Mouse (Mus musculus): ENCODE measurements around the gene Cenpx. TPM values are rescaled to one million over a fixed set of nuclear protein-coding genes. Genes with fewer than 3 reads are reported as not detected.
"Not testable (repeated sequence)": the region's sequence is repeated elsewhere in the genome, so short reads cannot be mapped to it uniquely, and the experiment has no call there.

Cenpx gene
- polyA plus RNA-seq, 1 experiment from 2014 or later: 140 TPM

- H3K27ac ChIP-seq (ENCODE audit: low read depth, low read length): no peak overlapping the region
- no peaks in the 10 kb centered on the region for H3K9me3 ChIP-seq (replicated peaks; ENCODE audit: control insufficient read depth, low read length)
- ATAC-seq (no peak), DNase-seq (ENCODE audit: low spot score) (no peak)
- H3K4me1 ChIP-seq (ENCODE audit: control insufficient read depth, insufficient read depth, low read length): peaks cover 8% of the 10 kb centered on the region; the same call in 1 of the 2 replicates
- no peak overlapping the region for H3K4me2 ChIP-seq (ENCODE audit: low read length)
- H3K4me3 ChIP-seq (ENCODE audit: low read depth, low read length): no peak overlapping the region
- H3K36me3 ChIP-seq (ENCODE audit: control insufficient read depth, insufficient read depth, low read length): peaks cover 44% of the 10 kb centered on the region
- H3K9ac ChIP-seq (ENCODE audit: low read length): no peak overlapping the region
- no peaks in the 10 kb centered on the region for H3K27me3 ChIP-seq (replicated peaks; ENCODE audit: control insufficient read depth, insufficient read depth, low read length)
- WGBS: 95% methylated on average over 4 of the region's 4 CpGs
These were observed 36.6 kb downstream of the Cenpx start for GRCm38 (mm10) chr11:120676951-120677350.

DNA sequence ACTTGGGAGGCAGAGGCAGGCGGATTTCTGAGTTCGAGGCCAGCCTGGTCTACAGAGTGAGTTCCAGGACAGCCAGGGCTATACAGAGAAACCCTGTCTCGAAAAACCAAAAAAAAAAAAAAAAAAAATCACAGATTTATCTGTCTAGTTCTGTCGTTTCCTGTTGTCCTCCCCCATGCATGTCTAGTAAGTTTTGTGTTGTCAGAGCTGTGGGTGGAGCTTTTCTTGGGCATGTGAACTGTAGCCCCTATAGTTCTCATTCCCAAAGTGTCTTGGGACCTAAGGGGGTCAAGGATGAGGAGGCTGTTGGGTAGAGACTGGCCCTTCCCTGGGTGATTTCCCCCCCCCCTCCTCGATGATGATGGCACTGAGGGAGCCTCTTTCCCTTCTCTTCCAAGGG lies 37.7 kb downstream of the Cenpx start:
- H3K36me3 ChIP-seq (ENCODE audit: control insufficient read depth, insufficient read depth, low read length): peaks cover 38% of the 10 kb centered on the region
- 97% methylated on average over 4 of the region's 5 CpGs for WGBS
- not testable (repeated sequence) for H3K4me1 ChIP-seq (ENCODE audit: control insufficient read depth, insufficient read depth, low read length); ATAC-seq; H3K9ac ChIP-seq (ENCODE audit: low read length); H3K27me3 ChIP-seq (replicated peaks; ENCODE audit: control insufficient read depth, insufficient read depth, low read length); H3K4me2 ChIP-seq (ENCODE audit: low read length); H3K4me3 ChIP-seq (ENCODE audit: low read depth, low read length); H3K9me3 ChIP-seq (replicated peaks; ENCODE audit: control insufficient read depth, low read length); H3K27ac ChIP-seq (ENCODE audit: low read depth, low read length); DNase-seq (ENCODE audit: low spot score)

- H3K36me3 ChIP-seq (ENCODE audit: control insufficient read depth, insufficient read depth, low read length): peaks cover 19% of the 10 kb centered on the region
- H3K27ac ChIP-seq (ENCODE audit: low read depth, low read length): peak overlapping the region; percentile 82
- no peaks in the 10 kb centered on the region for H3K9me3 ChIP-seq (replicated peaks; ENCODE audit: control insufficient read depth, low read length)
- peak; percentile 27; the same call in 1 of the 2 replicates for ATAC-seq
- peaks cover 8% of the 10 kb centered on the region; the same call in 1 of the 2 replicates for H3K4me1 ChIP-seq (ENCODE audit: control insufficient read depth, insufficient read depth, low read length)
- peak overlapping the region; percentile 68 for H3K9ac ChIP-seq (ENCODE audit: low read length)
- 38% methylated on average over 12 of the region's 12 CpGs for WGBS
- no peaks in the 10 kb centered on the region for H3K27me3 ChIP-seq (replicated peaks; ENCODE audit: control insufficient read depth, insufficient read depth, low read length)
- H3K4me3 ChIP-seq (ENCODE audit: low read depth, low read length): peak overlapping the region; percentile 70
- H3K4me2 ChIP-seq (ENCODE audit: low read length): peak overlapping the region; percentile 91
- DNase-seq (ENCODE audit: low spot score): no peak
These were observed 39.9 kb downstream of the Cenpx start for GRCm38 (mm10) chr11:120673594-120674122.

DNA sequence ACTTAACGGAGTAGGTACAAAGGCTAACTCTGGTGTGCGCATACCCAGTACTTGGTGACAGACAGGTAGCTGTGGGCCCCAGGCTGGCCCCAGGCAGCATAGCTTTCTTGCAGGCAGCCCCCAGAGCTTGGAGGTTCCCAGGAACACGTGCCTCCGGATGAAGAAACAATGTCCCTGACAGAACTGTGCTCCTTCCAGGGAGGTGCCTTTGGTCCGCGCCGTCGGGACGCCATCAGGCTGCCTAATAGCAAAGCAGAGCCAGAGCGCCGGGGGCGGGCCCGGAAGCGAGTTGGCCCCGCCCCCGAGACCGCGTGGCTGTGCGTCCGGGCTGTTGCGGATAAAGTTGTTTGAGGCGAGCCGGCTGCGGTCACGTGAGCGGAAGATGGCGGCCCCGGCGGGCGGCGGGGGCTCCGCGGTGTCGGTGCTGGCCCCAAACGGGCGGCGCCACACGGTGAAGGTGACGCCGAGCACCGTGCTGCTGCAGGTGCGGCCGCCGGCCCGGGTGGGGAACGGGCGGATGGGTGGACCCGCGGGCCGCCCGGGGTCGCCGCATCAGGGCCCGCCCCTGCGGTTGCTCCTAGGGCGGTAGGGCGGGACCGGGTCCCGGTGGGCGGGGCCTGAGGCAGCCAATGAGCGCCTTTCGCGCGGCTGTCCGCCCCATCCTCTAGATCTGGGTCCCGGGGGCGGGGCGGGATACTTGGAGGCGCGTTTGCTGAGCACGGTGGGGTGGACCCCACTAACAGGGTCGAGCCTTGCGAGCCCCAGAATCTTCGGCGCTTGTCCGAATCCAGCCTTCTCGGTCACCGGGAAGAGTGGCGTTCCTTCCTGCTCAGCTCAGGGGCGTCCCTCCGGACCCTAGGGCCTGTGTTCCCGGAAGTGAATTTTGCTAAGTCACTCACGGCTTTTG lies 40.6 kb downstream of the Cenpx start, which contains the start of gene Aspscr1:
Aspscr1 (plus strand) TSS at position 287 of the 907 bp plus-strand sequence.
- H3K9ac ChIP-seq (ENCODE audit: low read length): peak within 1 kb of the TSS; percentile 68
- H3K27ac ChIP-seq (ENCODE audit: low read depth, low read length): peak within 1 kb of the TSS; percentile 82
- no peaks in the 10 kb centered on the region for H3K9me3 ChIP-seq (replicated peaks; ENCODE audit: control insufficient read depth, low read length)
- H3K4me2 ChIP-seq (ENCODE audit: low read length): peak within 1 kb of the TSS; percentile 91
- peak; percentile 97 for DNase-seq (ENCODE audit: low spot score)
- peaks cover 8% of the 10 kb centered on the region; the same call in 1 of the 2 replicates for H3K4me1 ChIP-seq (ENCODE audit: control insufficient read depth, insufficient read depth, low read length)
- H3K4me3 ChIP-seq (ENCODE audit: low read depth, low read length): peak within 1 kb of the TSS; percentile 70
- peak; percentile 98 for ATAC-seq
- H3K27me3 ChIP-seq (replicated peaks; ENCODE audit: control insufficient read depth, insufficient read depth, low read length): no peaks in the 10 kb centered on the region
- H3K36me3 ChIP-seq (ENCODE audit: control insufficient read depth, insufficient read depth, low read length): peaks cover 12% of the 10 kb centered on the region
- WGBS: 1% methylated on average over 81 of the region's 83 CpGs

GRCm38 (mm10) chr11:120666617-120667016 lies 46.9 kb downstream of the Cenpx start:
- Histone ChIP-seq H3K4me1 (ENCODE audit: control insufficient read depth, insufficient read depth, low read length) (no peaks in the 10 kb centered on the region), H3K36me3 (ENCODE audit: control insufficient read depth, insufficient read depth, low read length) (no peaks in the 10 kb centered on the region), H3K4me3 (ENCODE audit: low read depth, low read length) (no peak overlapping the region), H3K4me2 (ENCODE audit: low read length) (no peak overlapping the region), H3K9ac (ENCODE audit: low read length) (no peak overlapping the region; the same call in 1 of the 2 replicates), H3K27me3 (replicated peaks; ENCODE audit: control insufficient read depth, insufficient read depth, low read length) (peaks cover 21% of the 10 kb centered on the region), H3K9me3 (replicated peaks; ENCODE audit: control insufficient read depth, low read length) (no peaks in the 10 kb centered on the region), H3K27ac (ENCODE audit: low read depth, low read length) (no peak overlapping the region)
- DNase-seq (ENCODE audit: low spot score) (no peak), ATAC-seq (no peak)
- WGBS: 18% methylated on average over 3 of the region's 3 CpGs

GRCm38 (mm10) chr11:120665406-120665805 lies 48.1 kb downstream of the Cenpx start:
- DNase-seq (ENCODE audit: low spot score) (no peak), ATAC-seq (no peak)
- H3K4me2 ChIP-seq (ENCODE audit: low read length): no peak overlapping the region
- no peak overlapping the region for H3K9ac ChIP-seq (ENCODE audit: low read length)
- H3K9me3 ChIP-seq (replicated peaks; ENCODE audit: control insufficient read depth, low read length): no peaks in the 10 kb centered on the region
- H3K36me3 ChIP-seq (ENCODE audit: control insufficient read depth, insufficient read depth, low read length): no peaks in the 10 kb centered on the region
- peaks cover 33% of the 10 kb centered on the region for H3K27me3 ChIP-seq (replicated peaks; ENCODE audit: control insufficient read depth, insufficient read depth, low read length)
- no peak overlapping the region for H3K27ac ChIP-seq (ENCODE audit: low read depth, low read length)
- 83% methylated on average over 3 of the region's 3 CpGs for WGBS
- H3K4me1 ChIP-seq (ENCODE audit: control insufficient read depth, insufficient read depth, low read length): no peaks in the 10 kb centered on the region
- no peak overlapping the region for H3K4me3 ChIP-seq (ENCODE audit: low read depth, low read length)

DNA sequence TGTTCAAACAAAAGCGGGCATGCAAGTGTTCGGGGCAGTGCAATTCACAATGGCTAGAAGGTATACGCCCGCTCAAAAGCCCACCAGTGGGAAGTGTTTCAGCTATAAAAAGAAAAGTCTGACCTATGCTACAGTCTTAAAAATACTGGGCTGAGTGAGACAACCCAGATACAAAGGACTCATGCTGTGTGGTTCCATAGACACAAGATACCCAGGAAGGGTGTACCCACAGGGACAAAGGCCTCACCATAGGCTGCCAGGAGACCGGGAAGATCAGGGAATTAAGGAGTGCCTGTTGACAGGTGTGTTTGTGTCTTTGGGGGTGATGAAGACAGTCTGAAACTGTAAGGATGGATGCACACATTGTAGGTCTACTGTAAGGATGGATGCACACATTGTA lies 49.8 kb downstream of the Cenpx start:
- Histone ChIP-seq H3K4me2 (ENCODE audit: low read length) (no peak overlapping the region), H3K9me3 (replicated peaks; ENCODE audit: control insufficient read depth, low read length) (no peaks in the 10 kb centered on the region), H3K27me3 (replicated peaks; ENCODE audit: control insufficient read depth, insufficient read depth, low read length) (peaks cover 50% of the 10 kb centered on the region), H3K36me3 (ENCODE audit: control insufficient read depth, insufficient read depth, low read length) (no peaks in the 10 kb centered on the region), H3K4me3 (ENCODE audit: low read depth, low read length) (no peak overlapping the region), H3K4me1 (ENCODE audit: control insufficient read depth, insufficient read depth, low read length) (no peaks in the 10 kb centered on the region), H3K9ac (ENCODE audit: low read length) (no peak overlapping the region; the same call in 1 of the 2 replicates), H3K27ac (ENCODE audit: low read depth, low read length) (no peak overlapping the region)
- WGBS: 66% methylated on average over 5 of the region's 5 CpGs
- ATAC-seq: no peak
- DNase-seq (ENCODE audit: low spot score): no peak

GRCm38 (mm10) chr11:120662759-120663158 lies 50.8 kb downstream of the Cenpx start:
- no peak for ATAC-seq
- Histone ChIP-seq H3K9me3 (replicated peaks; ENCODE audit: control insufficient read depth, low read length) (no peaks in the 10 kb centered on the region), H3K27me3 (replicated peaks; ENCODE audit: control insufficient read depth, insufficient read depth, low read length) (peaks cover 59% of the 10 kb centered on the region), H3K36me3 (ENCODE audit: control insufficient read depth, insufficient read depth, low read length) (no peaks in the 10 kb centered on the region), H3K27ac (ENCODE audit: low read depth, low read length) (no peak overlapping the region), H3K4me3 (ENCODE audit: low read depth, low read length) (no peak overlapping the region), H3K4me1 (ENCODE audit: control insufficient read depth, insufficient read depth, low read length) (no peaks in the 10 kb centered on the region), H3K4me2 (ENCODE audit: low read length) (no peak overlapping the region), H3K9ac (ENCODE audit: low read length) (no peak overlapping the region)
- DNase-seq (ENCODE audit: low spot score): no peak
- 43% methylated on average over 6 of the region's 6 CpGs for WGBS

DNA sequence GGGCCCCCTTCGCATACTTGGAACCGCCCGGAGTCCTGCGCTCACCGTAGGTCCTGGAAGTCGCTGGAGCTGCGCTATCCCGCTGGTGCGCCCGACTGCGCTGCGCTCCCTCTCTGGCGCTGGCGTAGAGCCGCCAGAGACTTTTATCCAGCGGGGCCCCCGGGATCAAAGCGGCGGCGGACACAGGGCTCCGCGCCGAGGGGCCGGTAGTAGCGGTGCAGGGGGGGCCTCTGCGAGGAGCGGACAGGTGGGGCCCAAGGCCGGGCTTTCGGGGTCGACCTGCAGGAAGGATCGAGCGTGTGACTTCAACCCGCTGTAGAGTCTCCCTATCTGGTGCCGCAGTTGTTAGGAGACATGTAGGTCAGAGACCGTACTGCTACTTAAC lies 52.5 kb downstream of the Cenpx start, which contains the start of gene Notum:
Notum (minus strand) TSS at position 100 of the 385 bp plus-strand sequence.
- H3K9ac ChIP-seq (ENCODE audit: low read length): peak within 1 kb of the TSS; percentile 32; the same call in 1 of the 2 replicates
- H3K36me3 ChIP-seq (ENCODE audit: control insufficient read depth, insufficient read depth, low read length): no peaks in the 10 kb centered on the region
- H3K27me3 ChIP-seq (replicated peaks; ENCODE audit: control insufficient read depth, insufficient read depth, low read length): peaks cover 71% of the 10 kb centered on the region
- DNase-seq (ENCODE audit: low spot score) (no peak), ATAC-seq (peak; percentile 42; the same call in 1 of the 2 replicates)
- H3K9me3 ChIP-seq (replicated peaks; ENCODE audit: control insufficient read depth, low read length): no peaks in the 10 kb centered on the region
- H3K4me2 ChIP-seq (ENCODE audit: low read length): peak within 1 kb of the TSS; percentile 57
- H3K27ac ChIP-seq (ENCODE audit: low read depth, low read length): no peak within 1 kb of the TSS
- 1% methylated on average over 34 of the region's 35 CpGs for WGBS
- H3K4me3 ChIP-seq (ENCODE audit: low read depth, low read length): peak within 1 kb of the TSS; percentile 34
- no peaks in the 10 kb centered on the region for H3K4me1 ChIP-seq (ENCODE audit: control insufficient read depth, insufficient read depth, low read length)
